Mouse (Mus musculus): ENCODE results near the gene Defb46. TPM values are rescaled to one million over a fixed set of nuclear protein-coding genes. Genes with fewer than 3 reads are reported as not detected.

Gene Defb46
- not detected for total RNA-seq (2021)
- long read RNA-seq, experiment 1 = 0 reads
- long read RNA-seq, experiment 2 = 0 reads

DNA sequence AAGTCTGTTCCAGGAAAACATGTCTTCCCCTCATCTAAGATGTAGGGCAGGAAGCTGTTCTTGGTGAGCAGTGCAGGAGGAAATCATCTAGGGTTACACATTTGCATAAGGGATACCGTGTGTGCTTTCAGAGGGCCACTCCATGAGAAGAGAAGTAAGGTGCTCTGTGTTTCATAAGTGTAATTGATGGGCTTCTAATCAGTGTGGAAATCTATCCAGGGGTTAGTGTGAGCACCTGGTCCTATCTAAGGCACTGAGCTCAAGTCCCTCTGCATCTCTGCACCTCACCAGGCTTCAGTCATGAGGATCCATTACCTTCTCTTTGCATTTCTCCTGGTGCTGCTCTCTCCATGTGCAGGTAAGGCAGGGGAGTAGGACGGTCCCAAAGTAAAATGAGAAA lies at the start of gene Defb46:
Gene Defb46 (plus strand): TSS at position 301 of the 400 bp plus-strand sequence.
- no peak for DNase-seq (ENCODE audit: low spot score in 2 of 2)

DNA sequence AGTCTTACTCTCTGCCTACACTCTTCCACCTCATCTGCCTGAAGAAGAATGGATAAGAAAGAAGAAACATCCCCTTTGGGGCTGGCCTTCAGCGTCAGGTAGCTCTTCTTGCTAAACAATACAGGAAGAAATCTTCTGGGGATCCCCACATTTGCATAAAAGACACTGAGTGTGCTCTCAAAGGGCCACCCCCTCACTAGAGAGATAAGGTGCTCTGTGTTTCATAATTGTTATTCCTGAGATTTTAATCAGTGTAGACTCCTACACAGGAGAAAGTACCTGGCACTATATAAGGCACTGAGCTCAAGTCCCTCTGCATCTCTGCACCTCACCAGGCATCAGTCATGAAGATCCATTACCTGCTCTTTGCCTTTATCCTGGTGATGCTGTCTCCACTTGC lies 14.6 kb upstream of the Defb46 start, which contains the start of gene Defb6:
Gene Defb6 (plus strand): TSS at position 318 of the 400 bp plus-strand sequence.
- DNase-seq (ENCODE audit: low spot score in 2 of 2) = no peak

DNA sequence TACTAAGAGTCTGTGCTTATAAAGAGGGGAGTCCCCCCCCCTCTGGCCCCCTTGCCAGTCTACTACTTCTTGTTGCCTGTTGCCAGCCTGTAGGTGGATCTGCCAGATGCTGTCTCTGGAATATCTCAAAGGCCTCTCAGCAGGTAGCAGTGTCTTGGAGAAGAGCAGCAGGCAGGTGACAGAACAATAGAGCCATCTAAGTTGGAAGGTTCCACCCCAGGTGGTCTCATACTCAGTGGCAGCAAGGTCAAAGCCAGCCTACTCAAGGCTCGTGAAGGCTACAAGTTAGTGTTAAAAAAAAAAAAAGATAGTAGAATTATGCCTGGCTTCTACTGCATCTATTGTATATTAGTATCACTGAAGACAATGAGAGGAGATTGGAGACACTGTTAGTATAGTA lies 1.6 kb upstream of the Defb46 start:
- no peak for DNase-seq (ENCODE audit: low spot score in 2 of 2)

DNA sequence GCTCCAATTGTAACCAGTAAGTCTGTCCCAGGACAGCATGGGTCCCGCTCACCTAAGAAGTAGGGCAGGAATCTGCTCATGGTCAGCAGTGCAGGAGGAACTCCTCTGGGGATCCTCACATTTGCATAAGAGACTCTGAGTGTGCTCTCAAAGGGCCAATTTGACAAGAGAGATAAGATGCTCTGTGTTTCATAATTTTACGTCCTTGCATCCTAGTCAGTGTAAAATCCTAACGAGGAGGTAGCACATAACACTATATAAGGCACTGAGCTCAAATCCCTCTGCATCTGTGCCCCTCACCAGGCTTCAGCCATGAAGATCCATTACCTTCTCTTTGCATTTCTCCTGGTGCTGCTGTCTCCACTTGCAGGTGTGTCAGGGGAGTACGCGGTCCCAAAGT lies 7.6 kb downstream of the Defb46 start, which contains the start of gene Defb5:
Gene Defb5 (plus strand): TSS at position 301 of the 400 bp plus-strand sequence.
- no peak for DNase-seq (ENCODE audit: low spot score in 2 of 2)

DNA sequence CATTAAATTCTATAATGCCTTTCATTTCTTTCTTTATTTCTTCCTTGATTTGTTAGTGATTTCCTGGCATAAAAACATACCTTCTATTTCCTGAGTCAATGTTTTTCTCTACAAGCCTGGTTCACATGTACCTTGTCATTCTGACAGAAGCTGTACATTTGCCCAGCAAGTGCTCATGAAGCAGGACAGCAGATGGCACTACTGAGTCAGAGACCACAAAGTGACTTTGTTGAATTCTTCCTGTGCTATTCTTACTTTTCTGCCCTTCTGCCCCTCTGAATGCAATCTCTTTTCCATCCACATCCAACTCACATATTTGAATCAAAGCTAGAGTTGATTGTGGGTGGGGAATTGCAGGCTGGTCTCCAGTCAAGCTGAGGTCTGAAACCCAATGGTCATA lies 18.4 kb downstream of the Defb46 start:
- no peak for DNase-seq (ENCODE audit: low spot score in 2 of 2)

DNA sequence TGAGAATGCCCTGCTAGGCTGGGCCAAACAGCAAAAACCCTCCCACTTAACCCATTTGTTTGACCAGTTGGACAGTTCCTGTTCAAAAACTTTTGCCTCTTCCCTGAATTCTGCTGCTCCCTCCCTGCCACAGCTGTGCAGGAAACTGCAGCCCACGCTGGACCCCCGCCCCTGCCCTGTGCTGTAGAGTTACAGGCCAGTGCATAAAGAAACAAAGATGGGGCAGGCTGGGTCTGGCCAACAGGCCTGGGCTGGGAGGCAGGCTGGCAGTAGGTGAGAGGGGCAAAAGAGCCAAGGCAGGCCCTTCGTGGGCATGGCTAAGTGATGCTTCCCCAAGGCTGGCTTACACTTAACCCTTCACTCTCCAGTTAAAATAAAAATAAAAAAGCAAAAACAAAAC lies 20.0 kb downstream of the Defb46 start:
- DNase-seq (ENCODE audit: low spot score in 2 of 2) = no peak

Other genes with a start within 250 kb of the Defb46 start
- gene Defb37, start 248.9 kb upstream of the Defb46 start, total RNA-seq (2021) = not detected
- gene Defb38, start 213.3 kb upstream of the Defb46 start, total RNA-seq (2021) = not detected
- not detected for gene Defb39, start 175.1 kb upstream of the Defb46 start, total RNA-seq (2021)
- gene Defb12, start 125.1 kb upstream of the Defb46 start, total RNA-seq (2021) = not detected
- gene Defb34, start 116.2 kb upstream of the Defb46 start, total RNA-seq (2021) = not detected
- gene Gm45826, start 99.1 kb upstream of the Defb46 start, total RNA-seq (2021) = not detected
- gene Defb14, start 45.6 kb upstream of the Defb46 start, total RNA-seq (2021) = not detected
- not detected for gene Defb4, start 41.2 kb upstream of the Defb46 start, total RNA-seq (2021)
- gene Defb6, start 14.4 kb upstream of the Defb46 start, total RNA-seq (2021) = not detected
- not detected for gene Defb5, start 7.7 kb downstream of the Defb46 start, total RNA-seq (2021)
- gene Defb3, start 53.4 kb downstream of the Defb46 start, total RNA-seq (2021) = not detected
- gene Defb8, start 207.7 kb downstream of the Defb46 start, total RNA-seq (2021) = not detected

Data from gastrocnemius, postnatal 4 days (tissue).